In genomic region chr11:88214881-88215831, GRCm38 (mm10) we compare ENCODE assay signal across 8 mouse cellular contexts. TPM values are rescaled to one million over a fixed set of nuclear protein-coding genes. Genes with fewer than 3 reads are reported as not detected.
DNase-seq lines count a peak whose midpoint lies in the region; ATAC-seq and TF ChIP-seq lines count a peak whose summit lies in the region.
"Had no signal": no experiment of that assay in that cellular context is flagged by ENCODE, and none has a peak within 500 bp of the region (broad histone marks: within the 10 kb centered on the region; RNA-seq: fewer than 3 reads in every experiment).

No protein-coding gene starts in this region.

- TF ChIP-seq POLR2A in cerebellum, adult 2 months (IDR thresholded peaks at IDR 0.05; ENCODE audit: borderline replicate concordance, insufficient read depth, low read length) = peak; percentile 72; the same call in 1 of the 2 replicates
- TF ChIP-seq POLR2A in kidney, adult 2 months (IDR thresholded peaks at IDR 0.05; ENCODE audit: low read depth, low read length) = peak; percentile 20

- H3K27me3 ChIP-seq in cerebellum, adult 2 months (ENCODE audit: control insufficient read depth, insufficient read depth, low read length) = no peaks in the 10 kb centered on the region
- H3K27me3 ChIP-seq in kidney, adult 2 months (replicated peaks; ENCODE audit: control insufficient read depth, insufficient read depth, low read length) = no peaks in the 10 kb centered on the region

- no peak for ATAC-seq in erythroblast, adult 5-6 weeks (replicated peaks; ENCODE audit: low FRiP score, poor library complexity, severe bottlenecking)

- peak overlapping the region; percentile 92 for H3K27ac ChIP-seq in cerebellum, adult 2 months (ENCODE audit: insufficient read depth, low read length)
- peak overlapping the region; percentile 98 for H3K27ac ChIP-seq in kidney, adult 2 months (ENCODE audit: insufficient read depth, low read depth, low read length)

- intact Hi-C loops in left cerebral cortex, postnatal 4 days (cut with DNase I) = no loop called here

- peak; percentile 57 for DNase-seq in ZHBTc4 (ENCODE audit: low read depth, low spot score)
- DNase-seq in cerebellum, adult 2 months = peak; percentile 83 to 90
- DNase-seq in heart, adult 8-10 months (ENCODE audit: low spot score) = peak; percentile 67
- DNase-seq in kidney, adult 2 months = peak; percentile 73
- peak; percentile 61 for DNase-seq in left cerebral cortex, postnatal 4 days
- peak; percentile 64 to 68 for DNase-seq in right cerebral cortex, adult 2 months (ENCODE audit: low spot score in 2 of 2)

- 13% methylated on average over 21 of the region's 21 CpGs for WGBS in cerebellum, adult 2 months
- WGBS in kidney, adult 2 months = 47% methylated on average over 21 of the region's 21 CpGs

- peak; percentile 6; the same call in 1 of the 2 replicates for TF ChIP-seq CTCF in cerebellum, adult 2 months (IDR thresholded peaks at IDR 0.05; ENCODE audit: borderline replicate concordance, insufficient read depth, low read depth, low read length)
- TF ChIP-seq CTCF in kidney, adult 2 months (conservative IDR thresholded peaks at IDR 0.05; ENCODE audit: insufficient read depth, insufficient read length, low read depth, low read length) = no peak

- peaks cover 6% of the 10 kb centered on the region; the same call in 1 of the 2 replicates for H3K4me1 ChIP-seq in cerebellum, adult 2 months (ENCODE audit: control insufficient read depth, insufficient read depth, low read length)
- no peaks in the 10 kb centered on the region for H3K4me1 ChIP-seq in kidney, adult 2 months (ENCODE audit: control insufficient read depth, insufficient read depth, low read length)

- H3K4me3 ChIP-seq in cerebellum, adult 2 months (replicated peaks; ENCODE audit: insufficient read depth, low read depth, low read length) = peak overlapping the region; percentile 56
- peak overlapping the region; percentile 47 for H3K4me3 ChIP-seq in kidney, adult 2 months (ENCODE audit: insufficient read depth, low read depth, low read length)
- H3K4me3 ChIP-seq: erythroblast, embryonic 14.5 days had no signal

- H3K36me3 ChIP-seq in kidney, adult 2 months (ENCODE audit: control insufficient read depth, insufficient read depth, low read length) = no peaks in the 10 kb centered on the region; the same call in 1 of the 2 replicates

RNA-seq across cellular contexts. Expression of gene Mrps23, which starts 11.0 kb away (rescaled TPM):
- 90.0 and 90.4 TPM in 2 replicates for polyA plus RNA-seq in cerebellum, adult 2 months (2012; rRNA removed)
- 100 to 1,000 TPM; 301 to 345 (median 322) TPM for total RNA-seq in heart, adult 8-10 months (2022)
- 53.0 and 61.6 TPM in 2 replicates for polyA plus RNA-seq in kidney, adult 2 months (2012; rRNA removed)
- total RNA-seq in left cerebral cortex, postnatal 4 days (2021) = 10 to 100 TPM; 55.2 to 65.1 TPM
- 16.9 and 19.2 TPM in 2 replicates for total RNA-seq in erythroblast, adult 5-6 weeks (2015; ENCODE audit: low replicate concordance)
- total RNA-seq in erythroblast, adult 5-6 weeks (2017; ENCODE audit: low replicate concordance) = 10.1 and 51.3 TPM in 2 replicates

Comparison
In these comparisons a context has a peak if more than half of its experiments do, and no peak if none do; other contexts are left out.
1. RNA of gene Mrps23, which starts 11.0 kb away (total RNA-seq): 301 to 345 TPM in heart, adult 8-10 months; 55.2 to 65.1 TPM in left cerebral cortex, postnatal 4 days and 10.1 to 51.3 TPM in erythroblast, adult 5-6 weeks; every median in the first group is over 4 times any median in the second.
2. Peak in every context shown above with its lines, with median percentiles within 50 percentile points of each other: DNase-seq.